Mouse (Mus musculus) stomach, postnatal 0 days (tissue): ENCODE data around the gene Pip4k2a.

Experiments used
- CTCF ChIP-seq: IDR thresholded peaks from 2 replicates; pipeline ENCODE4 v1.5.1; 2016; ENCODE audit warnings: antibody characterized with exemption, low read depth, mild to moderate bottlenecking, moderate library complexity
- EP300 ChIP-seq: optimal IDR thresholded peaks from 2 replicates; pipeline ENCODE3; 2016; ENCODE audit warnings: antibody characterized with exemption

GRCm38 (mm10) chr2:18956424-18956823 lies 41.5 kb downstream of the Pip4k2a start:
- TF ChIP-seq CTCF (no peak), EP300 (no peak)
